28 mouse cellular contexts compared by ENCODE assay signal in genomic region chr9:38000021-38000420, GRCm38 (mm10). TPM values are rescaled to one million over a fixed set of nuclear protein-coding genes. Genes with fewer than 3 reads are reported as not detected.
"Had no signal": no experiment of that assay in that cellular context is flagged by ENCODE, and none has a peak within 500 bp of the region (broad histone marks: within the 10 kb centered on the region; RNA-seq: fewer than 3 reads in every experiment).

No protein-coding gene starts in this region.

- ATAC-seq: hindbrain, embryonic 16.5 days; inflammation-experienced regulatory T-cells, adult 6 months; intestine, embryonic 15.5 days; intestine, postnatal 0 days had no signal

- DNase-seq: gastrocnemius, postnatal 25 days; heart, adult 18-20 months; heart, postnatal 10 days; heart, postnatal 4 days; kidney, adult 18-20 months; kidney, adult 8-10 months; kidney, postnatal 10 days; kidney, postnatal 25 days; kidney, postnatal 4 days; layer of hippocampus, postnatal 36 days; left cerebral cortex, postnatal 4 days had no signal

RNA-seq across cellular contexts. Expression of gene Olfr881, which starts 8.4 kb away (rescaled TPM):
- total RNA-seq: gastrocnemius, adult 18-20 months; gastrocnemius, adult 8-10 months; gastrocnemius, postnatal 25 days; gastrocnemius, postnatal 4 days; granulocyte monocyte progenitor cell, adult 5-6 weeks; heart, adult 18-20 months; heart, adult 8-10 months; heart, postnatal 10 days; heart, postnatal 25 days; heart, postnatal 4 days; layer of hippocampus, adult 2 months; layer of hippocampus, postnatal 14 days; layer of hippocampus, postnatal 36 days; left cerebral cortex, adult 18-20 months; left cerebral cortex, adult 8-10 months; left cerebral cortex, postnatal 10 days; left cerebral cortex, postnatal 25 days; left cerebral cortex, postnatal 4 days; liver, adult 2 months had no signal

RNA-seq across cellular contexts. Expression of gene Olfr883, which starts 25.6 kb away (rescaled TPM):
- total RNA-seq: gastrocnemius, adult 18-20 months; gastrocnemius, adult 8-10 months; gastrocnemius, postnatal 25 days; gastrocnemius, postnatal 4 days; granulocyte monocyte progenitor cell, adult 5-6 weeks; heart, adult 18-20 months; heart, adult 8-10 months; heart, postnatal 10 days; heart, postnatal 25 days; heart, postnatal 4 days; layer of hippocampus, adult 2 months; layer of hippocampus, postnatal 14 days; layer of hippocampus, postnatal 36 days; left cerebral cortex, adult 18-20 months; left cerebral cortex, postnatal 10 days; left cerebral cortex, postnatal 25 days; left cerebral cortex, postnatal 4 days; liver, adult 2 months had no signal

RNA-seq across cellular contexts. Expression of gene Olfr884, which starts 46.3 kb away (rescaled TPM):
- total RNA-seq: gastrocnemius, adult 18-20 months; gastrocnemius, adult 8-10 months; gastrocnemius, postnatal 25 days; gastrocnemius, postnatal 4 days; granulocyte monocyte progenitor cell, adult 5-6 weeks; heart, adult 18-20 months; heart, adult 8-10 months; heart, postnatal 10 days; heart, postnatal 25 days; heart, postnatal 4 days; layer of hippocampus, adult 2 months; layer of hippocampus, postnatal 14 days; layer of hippocampus, postnatal 36 days; left cerebral cortex, adult 18-20 months; left cerebral cortex, adult 8-10 months; left cerebral cortex, postnatal 10 days; left cerebral cortex, postnatal 25 days; left cerebral cortex, postnatal 4 days; liver, adult 2 months had no signal
